Mouse (Mus musculus) intestine, embryonic 14.5 days (tissue): Measurements from ENCODE around the gene Itgax. TPM values are rescaled to one million over a fixed set of nuclear protein-coding genes. Genes with fewer than 3 reads are reported as not detected.

ENCODE experiments used
- ATAC-seq: fragments of 200-750 bp; cut with Nextera tagmentation; replicated peaks from 2 replicates; pipeline ENCODE4 v1.8.0; 2017; ENCODE audit warnings: low read depth, moderate number of reproducible peaks, moderate TSS enrichment, moderate library complexity; ENCODE audit not compliant: low FRiP score, low TSS enrichment
- DNase-seq: peaks from one replicate; pipeline ENCODE4 v3.0.0-alpha.2; 2018; ENCODE audit warnings: low spot score
- H3K27ac ChIP-seq: fragments of 300-500 bp; sonication (generic); 2 replicates; pipeline ENCODE4 v1.5.1; 2014; ENCODE audit warnings: low read depth, mild to moderate bottlenecking, control low read depth
- H3K27me3 ChIP-seq: fragments of 300-500 bp; sonication (generic); replicated peaks from 2 replicates; pipeline ENCODE4 v1.6.1; 2014; ENCODE audit warnings: low read length, control low read depth; ENCODE audit not compliant: control insufficient read depth, insufficient read depth
- H3K36me3 ChIP-seq: fragments of 300-500 bp; sonication (generic); 2 replicates; pipeline ENCODE4 v1.6.1; 2014; ENCODE audit warnings: low read length, control low read depth; ENCODE audit not compliant: control insufficient read depth, insufficient read depth
- H3K4me1 ChIP-seq: fragments of 300-500 bp; sonication (generic); replicated peaks from 2 replicates; pipeline ENCODE4 v1.6.1; 2014; ENCODE audit warnings: low read length, control low read depth, mixed read lengths; ENCODE audit not compliant: control insufficient read depth, insufficient read depth
- H3K4me2 ChIP-seq: fragments of 300-500 bp; sonication (generic); 2 replicates; pipeline ENCODE4 v1.6.1; 2014; ENCODE audit warnings: low read length
- H3K4me3 ChIP-seq: fragments of 300-500 bp; sonication (generic); 2 replicates; pipeline ENCODE4 v1.5.1; 2014; ENCODE audit warnings: low read depth, low read length, control low read depth, mixed read lengths
- H3K9ac ChIP-seq: fragments of 300-500 bp; sonication (generic); 2 replicates; pipeline ENCODE4 v1.6.1; 2014; ENCODE audit warnings: mild to moderate bottlenecking, low read length
- H3K9me3 ChIP-seq: fragments of 300-500 bp; sonication (generic); 2 replicates; pipeline ENCODE4 v1.6.1; 2016; ENCODE audit warnings: low read length, control low read depth; ENCODE audit not compliant: control insufficient read depth
- WGBS: fragments of 180-500 bp; shearing (Covaris S2); extraction: QIAGEN DNeasy Blood & Tissue Kit; methylation state at CpG from one replicate; pipeline ENCODE4 v1.1.7; 2014; 5-methylcytosine and 5-hydroxymethylcytosine counted together
- polyA plus RNA-seq: library from polyadenylated mRNA; unstranded; fragments of >200 nt; fragmentation: Nextera tagmentation; extraction: Ambion mirVana; gene quantifications from 2 replicates; pipeline ENCODE4 v1.2.1, GENCODE M21; 2014

Gene Itgax
- polyA plus RNA-seq, 1 experiment from 2014 or later, result 0.47 TPM

DNA sequence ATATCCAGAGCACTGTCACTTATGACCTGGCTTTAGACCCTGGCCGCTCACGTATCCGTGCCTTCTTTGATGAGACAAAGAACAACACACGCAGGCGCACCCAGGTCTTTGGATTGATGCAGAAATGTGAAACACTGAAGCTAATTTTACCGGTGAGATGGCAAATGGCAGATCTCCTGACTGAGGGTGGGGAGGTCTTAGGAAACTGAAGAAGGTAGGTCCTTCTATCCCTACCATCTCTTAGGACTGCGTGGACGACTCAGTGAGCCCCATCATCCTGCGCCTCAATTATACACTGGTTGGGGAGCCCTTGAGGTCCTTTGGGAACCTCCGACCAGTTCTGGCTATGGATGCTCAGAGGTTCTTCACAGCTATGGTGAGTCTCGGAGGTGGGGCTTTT is 17.2 kb upstream of the Itgax start:
- Histone ChIP-seq H3K9ac (no peak overlapping the region), H3K4me2 (no peak overlapping the region), H3K27me3 (no peaks in the 10 kb centered on the region), H3K4me3 (no peak overlapping the region), H3K4me1 (no peaks in the 10 kb centered on the region), H3K9me3 (no peaks in the 10 kb centered on the region), H3K36me3 (no peaks in the 10 kb centered on the region), H3K27ac (no peak overlapping the region)
- 92% methylated on average over 11 of the region's 11 CpGs for WGBS
- peak; percentile 31 for DNase-seq
- no peak for ATAC-seq

- no peak overlapping the region for H3K4me3 ChIP-seq
- no peaks in the 10 kb centered on the region for H3K27me3 ChIP-seq
- no peaks in the 10 kb centered on the region for H3K9me3 ChIP-seq
- H3K9ac ChIP-seq, result no peak overlapping the region
- no peak overlapping the region for H3K4me2 ChIP-seq
- no peaks in the 10 kb centered on the region for H3K4me1 ChIP-seq
- ATAC-seq, result no peak
- WGBS, result 90% methylated on average over 11 of the region's 11 CpGs
- H3K36me3 ChIP-seq, result no peaks in the 10 kb centered on the region
- DNase-seq, result peak; percentile 13
- H3K27ac ChIP-seq, result no peak overlapping the region
These were observed 14.8 kb upstream of the Itgax start for GRCm38 (mm10) chr7:128114371-128115105.

DNA sequence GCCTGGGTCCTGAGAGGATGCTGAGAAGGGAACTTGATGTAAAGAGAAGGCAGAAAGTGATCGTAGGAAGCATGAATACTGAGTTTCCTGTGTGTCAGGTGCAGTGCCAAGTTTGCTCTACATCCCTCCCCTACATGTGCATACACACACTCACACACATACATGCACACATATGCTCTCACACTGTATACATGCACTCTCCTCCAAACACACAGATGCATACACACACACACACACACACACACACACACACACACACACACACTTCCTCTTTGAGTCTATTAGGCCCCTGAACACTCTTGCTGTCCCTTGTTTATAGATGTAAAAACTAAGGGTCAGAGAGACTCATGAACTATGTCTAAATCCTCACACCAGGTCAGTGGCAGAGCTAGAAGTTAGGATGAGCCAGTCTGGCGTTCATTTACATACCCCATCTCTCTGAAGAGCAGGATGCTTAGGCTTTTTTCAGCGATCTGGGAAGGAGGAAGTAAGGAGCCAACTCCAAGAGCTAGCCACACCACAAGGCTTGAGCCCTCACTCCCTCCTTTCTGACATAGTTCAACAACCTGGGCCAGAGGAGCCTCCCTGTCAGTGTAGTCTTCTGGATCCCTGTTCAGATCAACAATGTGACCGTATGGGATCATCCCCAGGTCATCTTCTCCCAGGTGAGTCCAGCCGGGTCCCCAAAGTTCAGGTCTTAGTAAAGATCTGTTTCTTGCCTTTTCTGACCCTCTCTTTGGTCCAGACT is 14.0 kb upstream of the Itgax start:
- DNase-seq (peak; percentile 35), ATAC-seq (no peak)
- H3K4me3 ChIP-seq, result no peak overlapping the region
- no peaks in the 10 kb centered on the region for H3K27me3 ChIP-seq
- H3K36me3 ChIP-seq, result no peaks in the 10 kb centered on the region
- H3K9ac ChIP-seq, result no peak overlapping the region
- WGBS, result 76% methylated on average over 5 of the region's 5 CpGs
- H3K4me2 ChIP-seq, result no peak overlapping the region
- H3K27ac ChIP-seq, result no peak overlapping the region
- H3K4me1 ChIP-seq, result no peaks in the 10 kb centered on the region
- H3K9me3 ChIP-seq, result no peaks in the 10 kb centered on the region

DNA sequence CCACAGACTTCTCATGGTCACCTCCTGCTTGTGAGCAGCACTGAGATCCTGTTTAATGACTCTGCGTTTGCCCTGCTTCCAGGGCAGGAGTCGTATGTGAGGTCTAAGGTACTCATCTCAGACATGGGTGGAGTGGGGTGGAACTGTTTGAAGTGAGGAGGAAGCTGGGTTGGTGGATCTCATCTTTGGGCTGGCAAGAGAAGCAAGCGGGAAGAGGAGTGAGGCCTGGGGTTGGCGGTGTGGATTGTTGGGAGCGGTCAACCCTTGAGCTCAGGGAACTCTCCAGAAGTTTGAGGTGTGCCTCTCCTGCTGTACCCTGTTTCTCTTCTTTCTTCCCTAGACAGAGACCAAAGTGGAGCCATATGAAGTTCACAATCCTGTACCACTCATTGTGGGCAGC is 13.0 kb upstream of the Itgax start:
- ATAC-seq, result no peak
- 92% methylated on average over 5 of the region's 5 CpGs for WGBS
- no peaks in the 10 kb centered on the region for H3K4me1 ChIP-seq
- H3K36me3 ChIP-seq, result no peaks in the 10 kb centered on the region
- H3K27ac ChIP-seq, result no peak overlapping the region
- H3K9me3 ChIP-seq, result no peaks in the 10 kb centered on the region
- H3K27me3 ChIP-seq, result no peaks in the 10 kb centered on the region
- no peak overlapping the region for H3K4me3 ChIP-seq
- no peak overlapping the region for H3K4me2 ChIP-seq
- no peak for DNase-seq
- no peak overlapping the region for H3K9ac ChIP-seq

DNA sequence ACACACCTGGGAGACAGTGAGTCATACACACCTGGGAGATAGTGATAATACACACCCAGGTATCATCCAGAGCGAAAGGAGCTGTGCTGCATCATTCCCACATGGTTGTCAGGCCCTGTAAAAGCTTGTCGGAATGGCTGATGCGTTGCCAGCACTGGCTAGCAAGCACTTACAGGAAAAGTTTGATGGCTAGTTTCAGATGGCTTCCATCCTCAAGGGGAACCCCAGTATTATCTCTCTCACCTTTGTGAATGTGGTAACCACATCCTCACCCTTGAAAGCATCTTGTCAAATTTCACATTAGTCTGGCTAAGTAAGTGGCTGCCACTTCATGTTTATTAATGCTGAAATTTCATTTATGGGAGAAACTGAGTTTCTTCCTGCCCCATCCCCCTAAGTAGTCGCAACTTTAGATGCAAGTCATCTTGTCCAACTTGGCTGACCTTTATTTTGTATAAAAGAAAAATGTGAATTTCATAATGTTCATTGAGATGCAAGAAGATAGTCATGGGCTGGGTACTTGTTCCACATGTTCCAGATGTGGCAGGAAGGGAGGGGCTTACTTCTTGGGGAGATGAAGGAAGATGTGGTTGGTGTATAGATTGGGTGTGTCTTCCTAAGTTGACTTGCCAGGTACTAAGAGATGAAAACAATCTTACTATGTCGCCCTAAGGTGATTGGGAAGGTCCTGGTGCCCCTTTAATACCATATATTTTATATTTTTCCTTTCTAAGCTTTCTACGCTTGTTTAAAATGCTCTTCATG is 9.4 kb upstream of the Itgax start:
- Histone ChIP-seq H3K4me2 (no peak overlapping the region), H3K27me3 (no peaks in the 10 kb centered on the region), H3K36me3 (no peaks in the 10 kb centered on the region), H3K4me3 (no peak overlapping the region), H3K27ac (no peak overlapping the region), H3K4me1 (no peaks in the 10 kb centered on the region), H3K9ac (no peak overlapping the region), H3K9me3 (no peaks in the 10 kb centered on the region)
- ATAC-seq (no peak), DNase-seq (no peak)
- WGBS, result 82% methylated on average over 6 of the region's 6 CpGs

DNA sequence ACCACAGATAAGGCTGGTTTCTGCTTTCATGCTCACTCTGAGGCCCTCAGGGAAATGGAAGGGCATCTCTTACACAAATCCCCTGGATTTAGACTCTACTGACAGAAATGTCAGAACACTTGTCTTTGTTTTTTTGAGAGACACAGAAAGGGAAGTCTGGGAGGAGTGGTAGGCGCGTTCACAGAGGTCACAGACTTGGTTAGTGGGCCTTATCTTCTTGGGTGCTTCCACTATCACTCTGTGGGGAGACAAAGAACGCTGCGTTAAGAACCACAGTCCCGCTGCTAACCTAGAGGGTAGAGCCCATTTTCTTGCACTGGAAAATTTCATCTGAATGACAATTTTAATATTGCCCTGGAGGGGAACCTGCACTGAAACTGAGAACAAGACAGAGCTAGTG is 2.8 kb downstream of the Itgax start:
- 74% methylated on average over 5 of the region's 5 CpGs for WGBS
- no peak overlapping the region for H3K4me3 ChIP-seq
- no peak for ATAC-seq

GRCm38 (mm10) chr7:128133596-128133995 is 4.2 kb downstream of the Itgax start:
- Histone ChIP-seq H3K9ac (no peak overlapping the region), H3K9me3 (no peaks in the 10 kb centered on the region), H3K36me3 (no peaks in the 10 kb centered on the region), H3K27ac (no peak overlapping the region), H3K4me3 (no peak overlapping the region), H3K4me1 (no peaks in the 10 kb centered on the region), H3K4me2 (no peak overlapping the region), H3K27me3 (no peaks in the 10 kb centered on the region)
- ATAC-seq (no peak), DNase-seq (no peak)
- WGBS, result 81% methylated on average over 2 of the region's 2 CpGs

More for the DNA sequence above, 2.8 kb downstream of the Itgax start:
- Histone ChIP-seq H3K4me2 (no peak overlapping the region), H3K27ac (no peak overlapping the region), H3K4me1 (no peaks in the 10 kb centered on the region), H3K9ac (no peak overlapping the region), H3K27me3 (no peaks in the 10 kb centered on the region), H3K36me3 (no peaks in the 10 kb centered on the region), H3K9me3 (no peaks in the 10 kb centered on the region)
- DNase-seq, result no peak

GRCm38 (mm10) chr7:128136927-128137326 is 7.6 kb downstream of the Itgax start:
- no peak for DNase-seq
- 35% methylated on average over 4 of the region's 4 CpGs for WGBS
- Histone ChIP-seq H3K27ac (no peak overlapping the region), H3K4me3 (no peak overlapping the region), H3K9ac (no peak overlapping the region), H3K4me1 (no peaks in the 10 kb centered on the region), H3K9me3 (0 out of 2 replicates have a peak, but pooled peaks cover 2% of the 10 kb centered on the region), H3K27me3 (no peaks in the 10 kb centered on the region), H3K36me3 (no peaks in the 10 kb centered on the region), H3K4me2 (no peak overlapping the region)
- no peak for ATAC-seq
